Mouse (Mus musculus) layer of hippocampus, postnatal 25 days (tissue): ENCODE measurements around the gene Rfxank. TPM values are rescaled to one million over a fixed set of nuclear protein-coding genes. Genes with fewer than 3 reads are reported as not detected.

Experiments
- DNase-seq, 2 experiments: peaks; one replicate each; pipeline ENCODE4 v3.0.0; 2022; ENCODE audit warnings: mixed read lengths in 2 of 2, low spot score in 1 of 2; ENCODE audit errors: extremely low spot score in 1 of 2
- microRNA-seq, 2 experiments: library from miRNA; unstranded; fragments of <30 nt; microRNA quantifications; one replicate each; pipeline ENCODE4 v1.2.0; 2021
- total RNA-seq, 2 experiments: library from RNA; stranded (reverse); gene quantifications; 2 replicates each; pipeline ENCODE4 v1.2.3; 2021

Gene Rfxank
- total RNA-seq, 2 experiments from 2014 or later = 11.8 to 12.0 TPM

- no peak for DNase-seq
These were observed 26.4 kb downstream of the Rfxank start for GRCm38 (mm10) chr8:70112401-70113016.

- no peak for DNase-seq
These were observed 27.7 kb downstream of the Rfxank start for GRCm38 (mm10) chr8:70111192-70111795.

- no peak for DNase-seq
These were observed 28.5 kb downstream of the Rfxank start for GRCm38 (mm10) chr8:70110451-70110850.

GRCm38 (mm10) chr8:70104922-70105321 is 34.0 kb downstream of the Rfxank start:
- no peak for DNase-seq

- DNase-seq = no peak
These were observed 34.4 kb downstream of the Rfxank start for GRCm38 (mm10) chr8:70104506-70104905.

GRCm38 (mm10) chr8:70100241-70100640 is 38.7 kb downstream of the Rfxank start:
- DNase-seq = no peak

- no peak for DNase-seq
These were observed 39.7 kb downstream of the Rfxank start for GRCm38 (mm10) chr8:70099276-70099675.

GRCm38 (mm10) chr8:70092786-70093185 is 46.2 kb downstream of the Rfxank start:
- no peak for DNase-seq

- DNase-seq = no peak
These were observed 49.5 kb downstream of the Rfxank start for GRCm38 (mm10) chr8:70089296-70089960.

GRCm38 (mm10) chr8:70087836-70088650 is 50.9 kb downstream of the Rfxank start:
- peak; percentile 65 to 66 for DNase-seq

- DNase-seq = no peak
These were observed 51.7 kb downstream of the Rfxank start for GRCm38 (mm10) chr8:70087237-70087636.

- DNase-seq = no peak
These were observed 52.8 kb downstream of the Rfxank start for GRCm38 (mm10) chr8:70086151-70086550.

- no peak for DNase-seq
These were observed 54.5 kb downstream of the Rfxank start for GRCm38 (mm10) chr8:70084191-70085065.

- peak in 1 of 2 experiments; percentile 53 for DNase-seq
These were observed 55.7 kb downstream of the Rfxank start, which contains the start of gene Hapln4 for GRCm38 (mm10) chr8:70083285-70083684. TSS of gene Hapln4 (plus strand) at chr8:70083457.

- no peak for DNase-seq
These were observed 57.0 kb downstream of the Rfxank start for GRCm38 (mm10) chr8:70081976-70082375.

Small RNA genes lying within 50 kb of the gene (microRNA-seq; reads per million reads assigned to microRNA genes)
- 14.3 to 17.7 reads per million in 2 experiments for gene Mir7066

Other genes with a start within 250 kb of the Rfxank start
- gene Tssk6, start 237.0 kb downstream of the Rfxank start, total RNA-seq = under 1 TPM; 0.27 to 0.28 TPM
- 100 to 1,000 TPM; 159 to 174 TPM for gene Ndufa13, start 236.6 kb downstream of the Rfxank start, total RNA-seq
- gene Yjefn3, start 236.4 kb downstream of the Rfxank start, total RNA-seq = 10 to 100 TPM; 29.0 to 37.5 TPM
- gene Gatad2a, start 142.8 kb downstream of the Rfxank start, total RNA-seq = 10 to 100 TPM; 30.7 TPM
- 10 to 100 TPM; 77.2 to 83.9 TPM for gene Mau2, start 96.4 kb downstream of the Rfxank start, total RNA-seq
- 10 to 100 TPM; 48.7 to 58.3 TPM for gene Sugp1, start 96.3 kb downstream of the Rfxank start, total RNA-seq
- 1 to 10 TPM; 2.9 to 4.9 TPM for gene Tm6sf2, start 66.2 kb downstream of the Rfxank start, total RNA-seq
- gene Hapln4, start 55.7 kb downstream of the Rfxank start, total RNA-seq = 10 to 100 TPM; 68.2 to 77.5 TPM
- gene Ncan, start 18.3 kb downstream of the Rfxank start, total RNA-seq = 100 to 1,000 TPM; 188 to 207 TPM
- gene Nr2c2ap, start 7.8 kb downstream of the Rfxank start, total RNA-seq = 10 to 100 TPM; 25.5 to 29.8 TPM
- gene Borcs8, start 345 bp upstream of the Rfxank start, total RNA-seq = 10 to 100 TPM; 47.0 to 47.5 TPM
- gene Mef2b, start 557 bp upstream of the Rfxank start, total RNA-seq = not detected
- gene Tmem161a, start 33.2 kb upstream of the Rfxank start, total RNA-seq = 10 to 100 TPM; 48.7 to 59.9 TPM
- gene Slc25a42, start 73.2 kb upstream of the Rfxank start, total RNA-seq = 10 to 100 TPM; 34.9 to 42.0 TPM
- gene Sugp2, start 95.1 kb upstream of the Rfxank start, total RNA-seq = 100 to 1,000 TPM; 107 to 133 TPM
- 10 to 100 TPM; 43.4 to 49.4 TPM for gene Armc6, start 95.3 kb upstream of the Rfxank start, total RNA-seq
- gene Homer3, start 143.7 kb upstream of the Rfxank start, total RNA-seq = 10 to 100 TPM; 84.4 to 86.0 TPM
- gene Ddx49, start 163.3 kb upstream of the Rfxank start, total RNA-seq = 10 to 100 TPM; 44.7 to 47.5 TPM
- gene Cope, start 163.4 kb upstream of the Rfxank start, total RNA-seq = 100 to 1,000 TPM; 123 to 141 TPM
- gene Cers1, start 176.6 kb upstream of the Rfxank start, total RNA-seq = 100 to 1,000 TPM; 117 to 122 TPM
- 10 to 100 TPM; 14.1 to 19.4 TPM for gene Gdf1, start 190.7 kb upstream of the Rfxank start, total RNA-seq
- 10 to 100 TPM; 61.8 to 66.1 TPM for gene Upf1, start 214.1 kb upstream of the Rfxank start, total RNA-seq
- under 1 TPM; 0.32 to 0.47 TPM for gene Comp, start 234.4 kb upstream of the Rfxank start, total RNA-seq